Mouse (Mus musculus) gastrocnemius, postnatal 25 days (tissue): ENCODE measurements around the gene Ston2. TPM values are rescaled to one million over a fixed set of nuclear protein-coding genes. Genes with fewer than 3 reads are reported as not detected.

Experiments used
- DNase-seq: peaks from one replicate; pipeline ENCODE4 v3.0.0; 2022
- total RNA-seq, 2 experiments: library from RNA; stranded (reverse); gene quantifications; 1 replicate in 1 of 2; 2 replicates in 1 of 2; pipeline ENCODE4 v1.2.3; 2021

Gene Ston2
- total RNA-seq, 2 experiments from 2014 or later = 37.9 to 46.2 TPM

GRCm38 (mm10) chr12:91663260-91663659, 124.9 kb downstream of the Ston2 start:
- no peak for DNase-seq

GRCm38 (mm10) chr12:91662844-91663243, 125.3 kb downstream of the Ston2 start:
- no peak for DNase-seq

- no peak for DNase-seq
Measured at GRCm38 (mm10) chr12:91660640-91661417, 127.4 kb downstream of the Ston2 start.

GRCm38 (mm10) chr12:91654399-91655122, 133.6 kb downstream of the Ston2 start:
- no peak for DNase-seq

GRCm38 (mm10) chr12:91648426-91648825, 139.8 kb downstream of the Ston2 start:
- DNase-seq = no peak

- no peak for DNase-seq
Measured at GRCm38 (mm10) chr12:91645361-91646123, 142.6 kb downstream of the Ston2 start.

GRCm38 (mm10) chr12:91643221-91643620, 145.0 kb downstream of the Ston2 start:
- DNase-seq = no peak

GRCm38 (mm10) chr12:91642426-91643093, 145.6 kb downstream of the Ston2 start:
- DNase-seq = no peak

GRCm38 (mm10) chr12:91641631-91642141, 146.5 kb downstream of the Ston2 start:
- no peak for DNase-seq

- no peak for DNase-seq
Measured at GRCm38 (mm10) chr12:91641133-91641532, 147.1 kb downstream of the Ston2 start.

GRCm38 (mm10) chr12:91640712-91641111, 147.5 kb downstream of the Ston2 start:
- no peak for DNase-seq

- DNase-seq = peak; percentile 55
Measured at GRCm38 (mm10) chr12:91638351-91638750, 149.8 kb downstream of the Ston2 start.

- no peak for DNase-seq
Measured at GRCm38 (mm10) chr12:91637136-91637909, 150.9 kb downstream of the Ston2 start.

- peak; percentile 23 for DNase-seq
Measured at GRCm38 (mm10) chr12:91626482-91626881, 161.7 kb downstream of the Ston2 start.

- DNase-seq = no peak
Measured at GRCm38 (mm10) chr12:91625013-91625412, 163.2 kb downstream of the Ston2 start.

- no peak for DNase-seq
Measured at GRCm38 (mm10) chr12:91609425-91609824, 178.8 kb downstream of the Ston2 start.

GRCm38 (mm10) chr12:91607678-91608077, 180.5 kb downstream of the Ston2 start:
- DNase-seq = no peak

GRCm38 (mm10) chr12:91606651-91607050, 181.5 kb downstream of the Ston2 start:
- DNase-seq = no peak

- DNase-seq = no peak
Measured at GRCm38 (mm10) chr12:91604600-91604999, 183.6 kb downstream of the Ston2 start.

GRCm38 (mm10) chr12:91592128-91592527, 196.1 kb downstream of the Ston2 start:
- no peak for DNase-seq

GRCm38 (mm10) chr12:91591191-91591590, 197.0 kb downstream of the Ston2 start:
- DNase-seq = no peak
